Mouse (Mus musculus) spleen, postnatal 10 days (tissue): ENCODE results near the gene L1cam.
A peak's percentile ranks its signal among the peaks of the same experiment; 100 is the strongest.

Source experiments
- DNase-seq, 2 experiments: peaks; one replicate each; pipeline ENCODE4 v3.0.0; 2021 to 2022; ENCODE audit warnings: low spot score in 2 of 2

Gene L1cam

DNA sequence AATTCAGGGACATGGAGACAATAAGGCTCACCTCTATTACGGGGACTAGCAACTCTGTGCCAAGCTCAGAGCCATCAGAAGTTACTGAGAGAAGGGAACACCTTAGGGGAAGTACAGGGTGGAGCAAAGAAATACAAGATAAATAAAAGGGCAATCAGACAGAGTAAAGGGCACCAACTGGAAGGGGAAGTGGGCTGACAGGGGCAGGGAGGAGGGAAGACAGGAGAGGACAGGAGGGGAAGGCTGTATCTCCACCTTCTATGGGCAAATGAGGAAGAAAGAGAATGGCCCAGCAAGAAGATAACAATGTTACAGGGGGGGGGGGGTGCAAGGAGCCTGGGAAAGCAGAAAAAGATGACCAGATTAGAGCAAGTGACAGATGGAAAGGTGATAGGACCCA, 18.9 kb downstream of the L1cam start:
- no peak for DNase-seq

DNA sequence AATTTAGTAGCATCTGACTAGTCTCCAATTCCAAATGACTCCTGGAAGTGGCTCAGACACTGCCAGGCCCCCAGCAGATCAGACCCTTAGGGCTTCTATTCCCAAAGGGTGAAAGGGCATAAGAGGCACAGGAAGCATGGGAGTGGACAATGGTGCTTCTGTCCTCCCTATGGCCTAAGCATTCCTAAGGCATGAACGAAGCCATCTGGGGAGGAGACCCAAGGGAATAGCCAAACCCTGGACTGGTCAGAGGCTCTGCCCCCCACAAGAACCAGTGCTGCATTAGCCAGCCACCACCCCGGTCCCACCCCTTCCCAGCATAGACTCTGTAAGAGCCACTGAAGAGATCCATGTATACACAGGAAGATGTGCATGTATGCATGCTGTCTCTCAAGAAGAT, 20.0 kb downstream of the L1cam start:
- DNase-seq: no peak

DNA sequence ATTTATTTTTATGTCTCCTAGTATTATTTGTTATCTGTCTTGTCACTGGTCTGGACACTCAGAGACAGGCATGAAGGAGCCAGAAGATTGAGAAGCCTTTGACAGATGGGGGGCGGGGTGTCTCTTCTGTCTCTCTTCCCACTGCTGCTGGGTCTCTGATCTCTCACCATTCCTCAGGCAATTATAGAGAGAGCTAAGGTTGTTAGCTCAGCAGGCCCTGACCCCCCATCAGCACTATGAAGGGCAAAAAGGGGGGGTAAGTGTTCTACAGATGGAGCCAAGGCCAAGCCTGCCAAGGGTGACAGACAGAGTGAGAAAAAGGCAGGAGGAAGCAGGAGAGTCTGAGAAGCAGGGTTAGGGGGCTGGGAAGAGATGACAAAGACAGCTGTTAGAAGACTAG, 23.9 kb downstream of the L1cam start:
- DNase-seq: no peak

DNA sequence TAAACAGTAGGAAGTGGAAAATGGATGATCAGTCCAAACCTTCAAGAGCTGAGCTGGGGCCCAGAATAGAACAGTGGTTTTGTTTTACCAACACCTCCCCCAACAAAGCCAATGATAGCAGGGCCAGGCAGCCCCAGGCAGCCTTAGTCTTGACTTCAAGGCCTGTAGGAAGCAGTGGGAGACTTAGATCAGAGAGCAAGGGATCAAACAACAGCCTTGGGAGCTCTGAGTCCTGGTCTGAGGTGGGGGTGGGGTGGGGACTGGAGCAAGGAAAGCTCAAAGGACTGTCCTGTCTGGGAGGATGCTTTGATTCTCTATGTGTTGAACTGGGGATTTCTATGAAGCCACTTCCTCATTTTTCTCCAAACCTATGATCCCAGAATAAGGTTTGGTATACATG, 24.4 kb downstream of the L1cam start:
- DNase-seq: no peak

DNA sequence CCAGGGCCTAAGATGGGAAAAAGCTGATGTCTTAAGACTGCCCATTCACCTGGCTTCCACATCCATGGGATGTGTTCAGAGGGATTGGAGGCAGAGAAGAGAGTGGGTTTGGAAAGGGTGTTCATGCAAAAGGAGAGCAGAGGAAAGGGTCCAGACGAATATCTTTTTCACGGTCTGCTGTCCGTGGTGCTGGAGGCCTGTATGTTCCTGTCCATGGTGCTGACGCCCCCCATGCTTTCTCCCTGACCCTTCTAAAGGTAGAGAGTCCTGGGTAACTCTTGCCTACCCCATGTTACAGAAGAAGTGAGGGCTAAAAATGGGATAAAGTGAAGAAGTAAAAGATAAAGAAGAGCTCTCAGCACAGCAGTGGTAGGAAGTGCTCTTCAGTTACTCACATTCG, 26.6 kb downstream of the L1cam start:
- peak in 1 of 2 experiments; percentile 65 for DNase-seq

DNA sequence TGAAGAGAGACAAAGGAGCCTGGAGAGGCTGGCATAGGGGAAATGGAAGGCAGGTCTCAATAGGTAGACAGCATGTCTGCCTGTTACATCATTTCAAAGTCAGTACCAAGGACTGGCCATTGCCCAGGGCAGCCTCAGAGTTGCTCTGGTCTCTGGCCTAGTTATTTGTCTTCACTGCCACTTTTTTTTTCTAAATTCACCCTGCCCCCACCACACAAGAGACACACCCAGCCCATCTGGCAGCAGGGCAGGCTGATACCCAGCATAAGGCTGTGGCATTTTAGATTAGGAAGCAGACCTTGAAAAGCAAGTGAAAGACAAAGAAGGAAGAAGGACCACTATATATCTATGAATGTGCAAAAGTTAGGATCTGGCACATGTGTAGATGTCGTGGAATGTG, 28.1 kb downstream of the L1cam start:
- DNase-seq: peak in 1 of 2 experiments; percentile 44

DNA sequence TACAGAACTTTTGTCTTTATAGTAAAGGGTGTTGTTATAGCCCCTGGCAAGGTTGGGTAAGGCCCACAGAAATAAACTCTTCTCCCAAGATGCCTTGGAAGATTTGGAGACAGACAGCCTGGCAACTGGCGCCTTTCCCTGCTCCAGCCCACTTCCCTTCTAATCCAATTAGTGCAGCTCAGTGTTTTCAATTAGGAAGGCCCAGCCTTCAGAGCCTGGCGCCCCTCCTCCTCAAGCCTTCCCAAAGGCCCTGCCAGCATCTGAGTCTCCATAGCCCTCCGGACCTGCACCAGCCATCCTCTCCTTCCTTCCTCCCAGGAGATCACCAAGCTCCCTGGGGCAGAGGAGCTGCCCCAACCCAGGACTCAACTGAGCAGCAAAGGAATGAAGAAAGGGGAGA, 28.6 kb downstream of the L1cam start:
- DNase-seq: no peak

DNA sequence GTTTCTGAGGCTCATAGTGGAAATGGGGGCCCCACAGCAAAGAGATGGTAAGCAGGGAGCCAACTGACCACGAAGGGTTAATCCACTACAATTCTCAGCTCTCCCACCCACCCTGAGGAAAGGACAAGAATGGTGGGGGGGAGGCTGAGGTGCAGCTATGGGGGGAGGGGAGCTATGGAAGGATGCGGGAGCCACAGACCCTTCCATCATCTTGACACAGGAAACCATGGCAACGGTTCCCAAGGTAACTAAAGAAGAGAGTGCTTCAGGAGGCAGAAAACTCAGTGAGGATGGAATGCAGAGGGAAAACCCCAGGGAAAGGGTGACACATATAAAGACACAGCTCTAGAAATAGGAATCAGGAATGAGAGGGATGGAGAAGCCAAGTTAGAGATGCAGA, 31.2 kb downstream of the L1cam start:
- DNase-seq: no peak

DNA sequence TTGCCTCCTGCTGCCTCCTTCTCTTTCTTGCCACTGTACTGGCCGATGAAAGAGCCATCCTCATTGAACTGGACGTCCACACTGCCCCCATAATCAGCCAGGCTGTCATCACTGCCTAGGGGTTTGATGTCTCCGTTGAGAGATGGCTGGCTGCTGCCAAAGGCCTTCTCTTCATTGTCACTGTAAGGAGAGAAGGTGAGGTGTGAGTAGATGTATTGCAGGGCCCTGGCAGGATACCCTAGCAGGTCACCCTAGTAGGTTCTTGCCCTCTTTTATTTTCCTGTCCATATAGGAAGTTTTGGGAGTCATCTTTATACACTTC, 40.9 kb downstream of the L1cam start:
- no peak for DNase-seq

DNA sequence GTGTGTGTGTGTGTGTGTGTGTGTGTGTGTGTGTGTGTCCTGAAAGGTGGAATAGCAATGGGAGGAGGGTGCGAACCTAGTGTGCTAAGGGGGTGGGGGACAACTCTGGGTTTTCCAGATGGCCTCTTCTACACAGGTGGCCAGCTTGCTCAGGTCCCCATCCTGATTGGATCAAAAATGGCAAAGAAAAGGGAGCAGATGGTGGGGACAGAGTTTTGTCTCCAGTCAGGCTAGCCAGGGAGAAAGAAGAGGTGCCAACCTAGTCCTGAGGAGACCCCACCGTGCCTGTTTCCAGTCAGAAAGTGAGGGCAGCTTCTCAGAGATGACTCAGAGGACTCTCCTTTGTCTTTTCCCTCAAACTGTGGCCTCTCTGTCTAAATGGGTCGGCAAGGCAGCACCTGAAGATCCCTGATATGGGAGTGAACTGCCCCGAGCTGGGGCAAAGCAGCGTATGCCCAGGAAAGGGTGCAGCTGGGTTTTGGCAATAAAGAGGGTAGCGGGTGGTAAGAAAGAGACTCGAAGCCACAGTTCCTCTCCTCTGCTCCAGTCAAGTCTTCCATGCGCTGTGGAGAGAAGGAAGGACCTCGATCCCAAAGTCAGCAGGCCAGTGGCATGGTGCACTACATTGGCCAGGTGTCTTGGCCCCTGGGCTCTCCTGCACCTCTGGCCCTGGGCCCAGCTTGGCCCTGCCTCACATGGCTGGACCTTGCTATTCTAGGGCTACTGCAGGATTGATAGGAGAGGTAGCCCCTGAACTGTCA, 41.4 kb downstream of the L1cam start:
- DNase-seq: no peak

DNA sequence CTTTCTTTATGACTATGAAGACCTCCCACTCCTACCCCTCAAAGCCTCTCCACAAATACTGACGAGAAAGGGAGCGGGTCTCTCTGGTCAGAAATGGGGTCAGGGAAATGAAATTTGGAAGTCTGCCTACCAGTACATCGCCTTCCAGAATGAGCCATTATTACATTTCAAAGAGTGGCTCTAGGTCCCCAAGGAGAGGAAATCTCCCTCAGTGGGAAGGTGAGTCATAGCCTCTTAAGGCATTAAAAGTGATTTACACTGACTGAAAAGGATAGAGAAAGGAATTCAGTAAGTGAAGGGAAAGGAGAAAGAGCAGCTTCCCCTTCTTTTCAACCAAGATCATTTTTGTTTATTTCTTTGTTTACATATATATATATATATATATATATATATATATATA, 59.2 kb downstream of the L1cam start:
- DNase-seq: no peak

DNA sequence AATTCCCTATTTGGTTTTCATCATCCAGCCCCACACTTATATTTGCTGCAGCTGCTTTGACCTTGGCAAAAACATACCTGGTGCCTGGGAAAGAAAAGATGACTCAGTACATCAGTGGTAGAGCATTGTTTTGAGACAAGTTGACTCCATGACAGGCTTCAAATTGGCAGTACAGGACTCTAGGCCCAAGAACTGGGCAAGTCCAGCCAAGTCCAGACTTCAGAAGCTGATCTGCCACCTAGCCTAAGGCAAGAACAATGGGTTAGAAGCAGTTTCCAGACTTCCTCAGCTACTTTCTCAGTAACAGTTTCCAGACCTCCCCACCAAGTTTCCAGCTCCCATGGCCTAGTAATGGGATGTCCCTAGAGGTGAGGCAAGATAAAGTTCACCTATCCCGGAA, 60.2 kb downstream of the L1cam start:
- no peak for DNase-seq

DNA sequence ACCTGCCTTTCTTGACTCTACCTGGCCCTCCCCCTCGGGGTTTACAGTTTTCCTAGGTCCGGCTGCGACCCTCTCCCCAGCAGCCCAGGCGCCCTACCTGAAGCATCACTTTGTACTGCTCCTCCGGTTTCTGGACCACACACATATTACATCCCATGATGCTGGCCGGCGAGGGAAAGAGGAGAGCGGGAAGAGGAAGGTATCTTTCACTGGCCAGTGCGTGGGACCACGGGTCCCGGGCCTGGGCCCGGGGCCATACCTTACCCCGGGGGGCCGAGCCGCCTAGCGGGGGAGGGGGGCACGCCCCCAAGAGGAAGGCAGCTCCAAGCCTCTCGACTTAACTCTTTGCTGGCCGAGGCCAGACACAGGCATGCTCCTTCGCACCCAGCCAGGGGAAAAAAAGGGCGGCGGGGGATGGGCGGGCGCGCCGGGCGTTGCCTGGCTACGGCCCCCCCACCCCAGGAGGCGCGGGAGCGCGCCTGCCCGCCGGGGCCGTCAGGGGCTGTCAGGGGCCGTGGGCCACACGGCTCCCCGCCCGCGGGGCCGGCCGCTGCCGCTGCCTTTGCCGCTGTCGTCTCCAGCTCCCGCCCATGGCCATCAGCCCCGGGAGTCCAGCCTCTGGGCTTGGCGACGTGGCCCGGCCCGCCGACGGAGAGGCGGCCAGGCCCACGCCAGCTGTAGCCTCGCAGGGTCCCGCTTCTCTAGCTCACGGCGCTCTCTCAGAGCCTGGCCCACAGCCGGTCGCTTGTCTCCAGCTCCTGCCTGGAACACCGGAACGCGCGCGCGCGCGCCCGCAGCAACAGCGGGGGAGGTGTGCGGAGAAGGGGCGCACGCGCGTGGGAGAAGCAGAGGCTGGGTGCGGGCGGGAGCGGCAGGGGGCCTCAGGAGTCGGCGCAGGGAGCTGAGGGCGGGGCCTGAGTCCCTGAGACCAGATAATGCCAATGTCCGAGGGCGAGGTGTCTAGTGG, 71.4 kb downstream of the L1cam start, which contains the start of gene Pdzd4:
Gene Pdzd4, minus strand, starts transcription at position 785 of the 967 bp plus-strand sequence.
- peak in 1 of 2 experiments; percentile 30 for DNase-seq

DNA sequence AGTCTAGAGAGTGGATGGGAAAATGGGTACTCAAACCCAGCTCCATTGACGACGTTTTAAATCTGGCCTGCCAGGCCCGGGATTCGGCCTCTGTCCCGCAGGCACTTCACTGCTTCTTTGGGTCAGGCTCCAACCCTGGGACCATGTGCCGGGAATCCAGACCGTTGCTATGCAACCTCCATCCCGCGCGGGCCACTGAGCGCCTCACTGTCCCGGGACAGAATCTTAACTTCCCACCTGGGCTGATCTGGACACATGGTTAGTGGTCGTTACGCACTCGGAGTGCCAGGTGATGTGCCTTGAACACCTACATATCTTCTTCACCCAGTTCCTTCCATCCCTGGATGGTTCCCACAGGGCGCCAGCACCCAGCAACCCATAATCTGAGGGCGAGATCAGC, 72.2 kb downstream of the L1cam start:
- no peak for DNase-seq

DNA sequence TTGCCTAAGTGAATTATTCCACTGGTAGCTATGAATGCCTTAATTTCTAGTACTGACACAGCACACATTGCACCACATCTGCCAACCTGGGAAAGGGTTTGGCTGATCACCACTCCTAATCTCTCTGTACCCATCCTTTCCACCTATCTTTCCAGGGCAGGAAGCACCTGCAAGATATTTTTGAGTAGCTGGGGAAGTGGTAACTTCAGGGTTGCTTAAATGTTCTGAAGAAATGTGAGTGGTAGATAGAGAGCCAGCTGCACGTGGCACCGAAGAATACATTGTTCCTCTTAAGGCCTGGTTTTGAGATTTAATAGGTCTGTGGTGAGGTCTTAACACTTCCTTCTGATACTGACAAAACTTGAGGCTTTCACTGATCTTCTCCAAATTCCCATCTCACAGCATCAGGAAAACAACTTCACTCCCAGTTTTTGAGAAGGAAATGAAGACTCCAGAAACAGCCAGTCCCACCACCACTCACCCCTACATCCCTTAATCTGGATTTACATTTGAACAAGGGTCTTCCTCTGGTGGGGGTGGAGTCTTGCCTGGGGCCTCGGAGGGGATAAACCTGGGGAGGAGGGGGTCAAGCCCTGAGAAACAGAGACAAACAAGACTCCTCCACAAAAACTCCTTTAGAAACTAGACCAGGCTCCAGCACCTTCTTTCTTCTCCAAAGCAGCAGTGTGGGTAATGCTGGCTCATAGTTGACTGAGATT, 79.2 kb downstream of the L1cam start:
- no peak for DNase-seq

DNA sequence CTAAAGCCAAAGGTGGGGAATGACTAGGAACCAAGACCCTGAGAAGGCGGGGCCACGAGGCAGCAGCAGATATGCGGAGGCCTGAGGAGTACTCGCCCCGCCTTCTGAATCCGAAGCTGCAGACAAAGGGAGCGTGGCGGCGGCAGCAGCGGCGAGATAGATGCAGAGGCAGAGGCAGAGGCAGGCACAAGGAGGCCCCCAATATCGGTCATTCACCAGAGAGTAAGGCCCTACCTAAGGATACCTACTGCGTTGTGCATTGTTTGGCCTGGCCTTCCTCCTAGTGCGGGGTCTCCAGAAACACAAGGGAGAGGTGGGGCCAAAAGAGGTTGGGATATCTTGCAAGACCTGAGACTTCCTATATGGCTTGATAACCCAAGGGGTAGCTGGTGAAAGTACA, 80.8 kb downstream of the L1cam start:
- peak in 1 of 2 experiments; percentile 18 for DNase-seq

DNA sequence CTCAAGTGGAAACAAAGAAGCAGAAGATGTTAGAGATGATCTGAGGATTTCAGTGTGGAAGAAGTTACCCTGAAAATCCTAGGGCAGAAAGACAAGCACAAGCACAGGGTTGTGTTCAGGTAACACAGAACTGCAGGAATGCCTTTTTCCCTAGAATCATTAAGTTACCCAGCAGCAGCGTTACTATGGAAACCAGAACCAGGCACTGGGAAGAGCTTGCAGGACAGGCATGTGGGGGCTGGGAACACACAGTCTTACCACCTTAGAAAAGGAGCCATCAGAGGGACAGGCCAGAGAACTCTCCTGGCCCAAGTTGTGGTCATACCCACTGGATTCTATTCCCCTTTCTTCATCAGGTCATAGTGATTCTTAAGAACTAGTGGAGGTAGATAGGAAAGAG, 90.1 kb downstream of the L1cam start:
- no peak for DNase-seq
